Comparison of ENCODE assay signal across 8 mouse cellular contexts in the genomic region with DNA sequence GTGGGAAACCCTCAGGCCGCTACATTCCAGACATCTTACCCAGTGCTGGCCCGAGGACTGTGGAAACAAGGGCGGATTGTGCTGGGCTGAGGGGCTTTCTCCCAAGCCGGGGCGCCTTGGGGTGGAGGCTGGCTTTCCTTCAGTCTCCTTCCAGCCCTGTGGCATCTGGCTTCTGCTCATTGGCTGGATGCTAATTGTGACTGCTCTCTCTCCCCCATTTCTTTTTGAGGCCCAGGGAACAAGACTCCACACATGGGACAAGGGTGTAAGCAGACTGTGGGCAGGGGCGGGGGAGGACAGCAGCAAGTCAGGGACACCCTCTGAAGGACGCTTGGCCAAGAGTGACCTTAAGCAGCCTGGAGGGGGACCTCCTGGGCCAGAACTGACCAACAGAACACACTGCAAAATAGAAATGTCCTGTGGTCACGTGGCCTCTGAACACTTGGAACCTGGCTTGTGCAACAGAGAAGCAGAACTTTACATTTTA. TPM values are rescaled to one million over a fixed set of nuclear protein-coding genes. Genes with fewer than 3 reads are reported as not detected.
A peak's percentile ranks its signal among the peaks of the same experiment; 100 is the strongest.
DNase-seq lines count a peak whose midpoint lies in the region; ATAC-seq and TF ChIP-seq lines count a peak whose summit lies in the region.

No protein-coding gene starts in this region.

- no peaks in the 10 kb centered on the region for H3K9me3 ChIP-seq in lung, embryonic 15.5 days
- H3K9me3 ChIP-seq in embryonic facial prominence, embryonic 10.5 days = no peaks in the 10 kb centered on the region
- H3K9me3 ChIP-seq in hindbrain, embryonic 16.5 days (ENCODE audit: control insufficient read depth, low read length) = no peaks in the 10 kb centered on the region
- H3K9me3 ChIP-seq in liver, postnatal 0 days (ENCODE audit: low read length) = no peaks in the 10 kb centered on the region

- ATAC-seq in lung, embryonic 15.5 days (ENCODE audit: borderline replicate concordance, extremely low read depth, low FRiP score, low TSS enrichment) = no peak
- peak; percentile 53 for ATAC-seq in hindbrain, embryonic 16.5 days
- ATAC-seq in liver, postnatal 0 days = no peak

- no peak for TF ChIP-seq CTCF in liver, postnatal 0 days (IDR thresholded peaks at IDR 0.05; ENCODE audit: low read depth)

- H3K36me3 ChIP-seq in lung, embryonic 15.5 days = no peaks in the 10 kb centered on the region
- H3K36me3 ChIP-seq in embryonic facial prominence, embryonic 10.5 days (replicated peaks) = no peaks in the 10 kb centered on the region
- no peaks in the 10 kb centered on the region for H3K36me3 ChIP-seq in hindbrain, embryonic 16.5 days (ENCODE audit: control insufficient read depth, insufficient read depth, low read length)
- no peaks in the 10 kb centered on the region for H3K36me3 ChIP-seq in liver, postnatal 0 days (replicated peaks; ENCODE audit: insufficient read depth, low read length)

- no peaks in the 10 kb centered on the region for H3K27me3 ChIP-seq in lung, embryonic 15.5 days
- H3K27me3 ChIP-seq in embryonic facial prominence, embryonic 10.5 days (replicated peaks; ENCODE audit: low read depth, poor library complexity, severe bottlenecking) = no peaks in the 10 kb centered on the region
- H3K27me3 ChIP-seq in hindbrain, embryonic 16.5 days (replicated peaks; ENCODE audit: control insufficient read depth, insufficient read depth, low read length) = no peaks in the 10 kb centered on the region
- H3K27me3 ChIP-seq in liver, postnatal 0 days (ENCODE audit: insufficient read depth, low read length) = no peaks in the 10 kb centered on the region

- H3K9ac ChIP-seq in lung, embryonic 15.5 days = no peak overlapping the region
- peak overlapping the region; percentile 5; the same call in 1 of the 2 replicates for H3K9ac ChIP-seq in hindbrain, embryonic 16.5 days (ENCODE audit: low read depth, low read length)
- peak overlapping the region; percentile 36; the same call in 1 of the 2 replicates for H3K9ac ChIP-seq in liver, postnatal 0 days (replicated peaks)

- no peak overlapping the region for H3K4me2 ChIP-seq in lung, embryonic 15.5 days
- no peak overlapping the region for H3K4me2 ChIP-seq in hindbrain, embryonic 16.5 days (ENCODE audit: low read length)
- H3K4me2 ChIP-seq in liver, postnatal 0 days (ENCODE audit: low read depth, low read length) = peak overlapping the region; percentile 42; the same call in 1 of the 2 replicates

- peak overlapping the region; percentile 93 for H3K27ac ChIP-seq in lung, embryonic 15.5 days
- H3K27ac ChIP-seq in embryonic facial prominence, embryonic 10.5 days (replicated peaks) = peak overlapping the region; percentile 81
- H3K27ac ChIP-seq in hindbrain, embryonic 16.5 days (ENCODE audit: low read depth, low read length) = peak overlapping the region; percentile 46
- H3K27ac ChIP-seq in liver, postnatal 0 days (ENCODE audit: low read depth) = peak overlapping the region; percentile 41

- peaks cover 50% of the 10 kb centered on the region for H3K4me1 ChIP-seq in lung, embryonic 15.5 days
- peaks cover 42% of the 10 kb centered on the region for H3K4me1 ChIP-seq in embryonic facial prominence, embryonic 10.5 days
- peaks cover 40% of the 10 kb centered on the region for H3K4me1 ChIP-seq in hindbrain, embryonic 16.5 days (ENCODE audit: control insufficient read depth, insufficient read depth, low read depth, low read length)
- H3K4me1 ChIP-seq in liver, postnatal 0 days (ENCODE audit: insufficient read depth) = peaks cover 58% of the 10 kb centered on the region

- no peak overlapping the region for H3K4me3 ChIP-seq in lung, embryonic 15.5 days
- no peak overlapping the region for H3K4me3 ChIP-seq in embryonic facial prominence, embryonic 10.5 days
- H3K4me3 ChIP-seq in hindbrain, embryonic 16.5 days (ENCODE audit: low read length) = no peak overlapping the region
- no peak overlapping the region for H3K4me3 ChIP-seq in liver, postnatal 0 days (ENCODE audit: low read depth, low read length)

- DNase-seq in lung, postnatal 25 days (ENCODE audit: low spot score) = no peak
- DNase-seq in embryonic facial prominence, embryonic 10.5 days (ENCODE audit: low spot score) = peak; percentile 67
- DNase-seq in liver, postnatal 0 days = no peak
- DNase-seq in ovary, postnatal 36 days (ENCODE audit: low spot score) = no peak
- DNase-seq in urinary bladder, postnatal 4 days (ENCODE audit: low spot score in 2 of 2) = no peak
- DNase-seq in B cell, adult 2 months = no peak

- no peak for TF ChIP-seq EP300 in liver, postnatal 0 days (IDR thresholded peaks at IDR 0.05; ENCODE audit: low read depth)

- WGBS in lung, embryonic 15.5 days = 30% methylated on average over 8 of the region's 8 CpGs
- 18% methylated on average over 8 of the region's 8 CpGs for WGBS in embryonic facial prominence, embryonic 10.5 days
- WGBS in hindbrain, embryonic 16.5 days = 32% methylated on average over 8 of the region's 8 CpGs
- WGBS in liver, postnatal 0 days (ENCODE audit: insufficient replicate concordance) = 53% methylated on average over 8 of the region's 8 CpGs

RNA-seq across cellular contexts. Expression of a gene that starts 3.7 kb away (rescaled TPM):
- 0.94 and 1.5 TPM in 2 replicates for polyA plus RNA-seq in lung, embryonic 15.5 days (2015; fragmentation: Nextera tagmentation; extraction: Ambion mirVana)
- polyA plus RNA-seq in embryonic facial prominence, embryonic 10.5 days (2016; fragmentation: Nextera tagmentation; extraction: Ambion mirVana) = 1.3 and 1.6 TPM in 2 replicates
- polyA plus RNA-seq in hindbrain, embryonic 16.5 days (2015; fragmentation: Nextera tagmentation; extraction: Ambion mirVana) = 1.6 and 1.7 TPM in 2 replicates
- 0.12 and 0.31 TPM in 2 replicates for polyA plus RNA-seq in liver, postnatal 0 days (2015; fragmentation: Nextera tagmentation; extraction: Ambion mirVana)

RNA-seq across cellular contexts. Expression of a gene that starts 28.2 kb away (rescaled TPM):
- polyA plus RNA-seq in lung, embryonic 15.5 days (2015; fragmentation: Nextera tagmentation; extraction: Ambion mirVana) = 37.8 and 46.2 TPM in 2 replicates
- polyA plus RNA-seq in embryonic facial prominence, embryonic 10.5 days (2016; fragmentation: Nextera tagmentation; extraction: Ambion mirVana) = 25.7 and 27.2 TPM in 2 replicates
- 35.1 and 44.0 TPM in 2 replicates for polyA plus RNA-seq in hindbrain, embryonic 16.5 days (2015; fragmentation: Nextera tagmentation; extraction: Ambion mirVana)
- polyA plus RNA-seq in liver, postnatal 0 days (2015; fragmentation: Nextera tagmentation; extraction: Ambion mirVana) = 10.4 and 10.5 TPM in 2 replicates

Comparison
In these comparisons a context has a peak if more than half of its experiments do, and no peak if none do; other contexts are left out.
1. H3K27ac ChIP-seq: peak in every context shown above with its lines; median percentile 93 in lung, embryonic 15.5 days; 81 in embryonic facial prominence, embryonic 10.5 days; 46 in hindbrain, embryonic 16.5 days; 41 in liver, postnatal 0 days.